Mouse (Mus musculus) midbrain, embryonic 14.5 days (tissue): ENCODE measurements around the gene Fh1. TPM values are rescaled to one million over a fixed set of nuclear protein-coding genes. Genes with fewer than 3 reads are reported as not detected.

Experiments used
- ATAC-seq: fragments of 200-750 bp; cut with Nextera tagmentation; 2 replicates; pipeline ENCODE4 v1.8.0; 2017; ENCODE audit warnings: moderate number of reproducible peaks, moderate library complexity; ENCODE audit not compliant: low FRiP score, low TSS enrichment
- DNase-seq: peaks from one replicate; pipeline ENCODE4 v3.0.0-alpha.2; 2015
- H3K27ac ChIP-seq: fragments of 300-500 bp; sonication (generic); replicated peaks from 2 replicates; pipeline ENCODE4 v1.5.1; 2014; ENCODE audit warnings: mild to moderate bottlenecking, low read depth, low read length, moderate library complexity
- H3K27me3 ChIP-seq: fragments of 300-500 bp; sonication (generic); 2 replicates; pipeline ENCODE4 v1.6.1; 2014; ENCODE audit warnings: low read length, control low read depth, mixed read lengths; ENCODE audit not compliant: control insufficient read depth, insufficient read depth
- H3K36me3 ChIP-seq: fragments of 300-500 bp; sonication (generic); 2 replicates; pipeline ENCODE4 v1.6.1; 2014; ENCODE audit warnings: low read length, control low read depth; ENCODE audit not compliant: control insufficient read depth, insufficient read depth
- H3K4me1 ChIP-seq: fragments of 300-500 bp; sonication (generic); 2 replicates; pipeline ENCODE4 v1.6.1; 2014; ENCODE audit warnings: mild to moderate bottlenecking, antibody characterized with exemption, low read length, control low read depth; ENCODE audit not compliant: control insufficient read depth, insufficient read depth
- H3K4me2 ChIP-seq: fragments of 300-500 bp; sonication (generic); 2 replicates; pipeline ENCODE4 v1.6.1; 2014; ENCODE audit warnings: mild to moderate bottlenecking, low read length, moderate library complexity
- H3K4me3 ChIP-seq: fragments of 300-500 bp; sonication (generic); replicated peaks from 2 replicates; pipeline ENCODE4 v1.5.1; 2014; ENCODE audit warnings: low read depth, low read length
- H3K9ac ChIP-seq: fragments of 300-500 bp; sonication (generic); replicated peaks from 2 replicates; pipeline ENCODE4 v1.6.1; 2014; ENCODE audit warnings: mild to moderate bottlenecking, low read length, moderate library complexity
- H3K9me3 ChIP-seq: fragments of 300-500 bp; sonication (generic); 2 replicates; pipeline ENCODE4 v1.6.1; 2016; ENCODE audit warnings: low read length, control low read depth, mixed read lengths; ENCODE audit not compliant: control insufficient read depth
- WGBS: fragments of 180-500 bp; shearing (Covaris S2); extraction: QIAGEN DNeasy Blood & Tissue Kit; methylation state at CpG from one replicate; pipeline ENCODE4 v1.1.7; 2014; 5-methylcytosine and 5-hydroxymethylcytosine counted together
- polyA plus RNA-seq: library from polyadenylated mRNA; unstranded; fragments of >200 nt; fragmentation: Nextera tagmentation; extraction: Ambion mirVana; gene quantifications from 2 replicates; pipeline ENCODE4 v1.2.1, GENCODE M21; 2014

Gene Fh1
- polyA plus RNA-seq, 1 experiment from 2014 or later = 87.7 TPM

- no peaks in the 10 kb centered on the region for H3K36me3 ChIP-seq
- no peak for DNase-seq
- WGBS = 88% methylated on average over 1 of the region's 1 CpGs
These were observed 74.8 kb downstream of the Fh1 start for GRCm38 (mm10) chr1:175550586-175550985.

More at GRCm38 (mm10) chr1:175550586-175550985, 74.8 kb downstream of the Fh1 start:
- no peak overlapping the region for H3K4me3 ChIP-seq
- H3K9ac ChIP-seq = no peak overlapping the region
- H3K4me1 ChIP-seq = no peaks in the 10 kb centered on the region
- no peak overlapping the region for H3K4me2 ChIP-seq
- H3K27ac ChIP-seq = no peak overlapping the region
- no peaks in the 10 kb centered on the region for H3K9me3 ChIP-seq
- no peak for ATAC-seq
- H3K27me3 ChIP-seq = no peaks in the 10 kb centered on the region

Other genes starting within 250 kb of the Fh1 start
- 33.8 and 35.0 TPM in 2 replicates for gene Rgs7, start 133.1 kb downstream of the Fh1 start, polyA plus RNA-seq
- not detected in 2 replicates for gene Kmo, start 5.3 kb downstream of the Fh1 start, polyA plus RNA-seq
- 6.3 and 6.5 TPM in 2 replicates for gene Opn3, start 67.1 kb upstream of the Fh1 start, polyA plus RNA-seq
- 5.6 TPM in 2 replicates for gene Chml, start 67.3 kb upstream of the Fh1 start, polyA plus RNA-seq
- not detected in 2 replicates for gene Wdr64, start 73.0 kb upstream of the Fh1 start, polyA plus RNA-seq